Mouse (Mus musculus): ENCODE measurements around the gene Emx1. TPM values are rescaled to one million over a fixed set of nuclear protein-coding genes. Genes with fewer than 3 reads are reported as not detected.

Emx1 gene
- total and polyA plus RNA-seq, 3 experiments = not detected

GRCm38 (mm10) chr6:85206939-85207285 lies 19.7 kb downstream of the Emx1 start:
- in situ Hi-C loops (cut with MboI; ENCODE audit: low pct_ligation_motif_present, low pct_unique_long_range_greater_than_20kb, low sequenced_read_pairs) (no loop called here), dilution Hi-C loops (cut with MboI; ENCODE audit: extremely low pct_ligation_motif_present, extremely low pct_unique_long_range_greater_than_20kb, low sequenced_read_pairs) (no loop called here)
- no peak overlapping the region for H3K9ac ChIP-seq (ENCODE audit: insufficient read depth, low read depth)
- no peaks in the 10 kb centered on the region for H3K4me1 ChIP-seq (ENCODE audit: control insufficient read depth in 1 of 2, insufficient read depth in 2 of 2)
- no peaks in the 10 kb centered on the region for H3K36me3 ChIP-seq (replicated peaks in 1 of 2; ENCODE audit: control insufficient read depth in 1 of 2, insufficient read depth in 1 of 2, low read length in 1 of 2)
- H3K4me2 ChIP-seq (ENCODE audit: insufficient read depth, low read depth, poor library complexity, severe bottlenecking) = no peak overlapping the region
- H3K9me3 ChIP-seq (replicated peaks; ENCODE audit: low read length) = no peaks in the 10 kb centered on the region
- H3K79me2 ChIP-seq (replicated peaks; ENCODE audit: control insufficient read depth, extremely low read depth, insufficient read depth, poor library complexity, severe bottlenecking) = no peaks in the 10 kb centered on the region
- no peak overlapping the region for H3K4me3 ChIP-seq (replicated peaks in 1 of 3; ENCODE audit: low read depth in 2 of 3, low read length in 2 of 3, poor library complexity in 1 of 3)
- TF ChIP-seq GABPA (IDR thresholded peaks at IDR 0.05; ENCODE audit: insufficient replicate concordance, low read depth, low read length) = no peak
- TF ChIP-seq HCFC1 (IDR thresholded peaks at IDR 0.05; ENCODE audit: low read depth, low read length) = no peak
- no peak for TF ChIP-seq KAT2A (IDR thresholded peaks at IDR 0.05; ENCODE audit: insufficient replicate concordance, low read length)
- TF ChIP-seq CHD2 (IDR thresholded peaks at IDR 0.05; ENCODE audit: low read length) = no peak
- no peak for TF ChIP-seq ZNF384 (IDR thresholded peaks at IDR 0.05; ENCODE audit: low read depth, low read length)
- no peak for TF ChIP-seq MXI1 (IDR thresholded peaks at IDR 0.05; ENCODE audit: low read depth, low read length)
- TF ChIP-seq UBTF (IDR thresholded peaks at IDR 0.05; ENCODE audit: low read depth, low read length) = no peak
- TF ChIP-seq CTCF (conservative IDR thresholded peaks at IDR 0.05 in 1 of 2, IDR thresholded peaks at IDR 0.05 in 1 of 2; ENCODE audit: low read depth in 2 of 2, low read length in 2 of 2) = no peak
- no peak for TF ChIP-seq TCF12 (IDR thresholded peaks at IDR 0.05; ENCODE audit: low read depth, low read length)
- TF ChIP-seq MEF2A (IDR thresholded peaks at IDR 0.05; ENCODE audit: borderline replicate concordance, low read depth, low read length) = no peak
- TF ChIP-seq MYC (IDR thresholded peaks at IDR 0.05; ENCODE audit: low read depth, low read length) = no peak
- TF ChIP-seq ETS1 (conservative IDR thresholded peaks at IDR 0.05; ENCODE audit: low read depth, low read length) = no peak
- TF ChIP-seq SIN3A (IDR thresholded peaks at IDR 0.05; ENCODE audit: low read length) = no peak
- TF ChIP-seq EP300 (IDR thresholded peaks at IDR 0.05; ENCODE audit: low read length) = no peak
- no peak for TF ChIP-seq NRF1 (IDR thresholded peaks at IDR 0.05; ENCODE audit: low read depth, low read length)
- TF ChIP-seq MAZ (IDR thresholded peaks at IDR 0.05; ENCODE audit: low read depth, low read length) = no peak
- TF ChIP-seq ZMIZ1 (IDR thresholded peaks at IDR 0.05; ENCODE audit: low read depth, low read length) = no peak
- no peak overlapping the region for H3K27ac ChIP-seq (ENCODE audit: insufficient read depth, low read depth)
- H3K27me3 ChIP-seq (replicated peaks) = peaks cover 90% of the 10 kb centered on the region
- no peak for DNase-seq (ENCODE audit: extremely low read depth)

DNA sequence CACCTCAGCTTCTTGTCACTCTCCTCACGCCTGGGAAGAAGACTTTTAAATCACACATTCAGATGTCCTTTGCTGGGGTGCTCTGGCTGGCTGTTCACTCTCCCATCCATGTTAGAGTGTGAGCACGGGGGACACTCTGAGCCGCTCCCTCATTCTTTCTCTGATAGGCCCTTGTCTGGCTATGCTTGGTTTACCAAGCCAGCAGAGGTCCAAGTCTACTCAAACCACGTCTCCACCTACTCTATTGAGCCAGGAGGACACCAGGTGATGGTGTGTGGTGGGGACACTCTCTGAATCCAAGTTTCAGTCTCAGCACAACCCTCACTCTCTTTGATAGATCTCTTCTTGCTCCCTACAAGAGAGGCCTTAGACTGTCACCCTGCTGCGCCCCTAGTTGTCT lies 20.1 kb downstream of the Emx1 start:
- no peaks in the 10 kb centered on the region for H3K36me3 ChIP-seq (replicated peaks in 1 of 2; ENCODE audit: control insufficient read depth in 1 of 2, insufficient read depth in 1 of 2, low read length in 1 of 2)
- H3K27me3 ChIP-seq (replicated peaks) = peaks cover 87% of the 10 kb centered on the region
- H3K9me3 ChIP-seq (replicated peaks; ENCODE audit: low read length) = no peaks in the 10 kb centered on the region
- in situ Hi-C loops (cut with MboI; ENCODE audit: low pct_ligation_motif_present, low pct_unique_long_range_greater_than_20kb, low sequenced_read_pairs) = no loop called here
- H3K4me2 ChIP-seq (ENCODE audit: insufficient read depth, low read depth, poor library complexity, severe bottlenecking) = no peak overlapping the region
- H3K4me1 ChIP-seq (ENCODE audit: control insufficient read depth in 1 of 2, insufficient read depth in 2 of 2) = no peaks in the 10 kb centered on the region
- no peak overlapping the region for H3K4me3 ChIP-seq (replicated peaks in 1 of 3; ENCODE audit: low read depth in 2 of 3, low read length in 2 of 3, poor library complexity in 1 of 3)
- dilution Hi-C loops (cut with MboI; ENCODE audit: extremely low pct_ligation_motif_present, extremely low pct_unique_long_range_greater_than_20kb, low sequenced_read_pairs) = no loop called here
- no peak overlapping the region for H3K9ac ChIP-seq (ENCODE audit: insufficient read depth, low read depth)
- no peaks in the 10 kb centered on the region for H3K79me2 ChIP-seq (replicated peaks; ENCODE audit: control insufficient read depth, extremely low read depth, insufficient read depth, poor library complexity, severe bottlenecking)
- TF ChIP-seq USF2 (conservative IDR thresholded peaks at IDR 0.05; ENCODE audit: low read depth, low read length) (no peak), ELF1 (IDR thresholded peaks at IDR 0.05; ENCODE audit: low read depth, low read length) (no peak), MAX (IDR thresholded peaks at IDR 0.05; ENCODE audit: low read length) (no peak), UBTF (IDR thresholded peaks at IDR 0.05; ENCODE audit: low read depth, low read length) (no peak), MAZ (IDR thresholded peaks at IDR 0.05; ENCODE audit: low read depth, low read length) (no peak), KAT2A (IDR thresholded peaks at IDR 0.05; ENCODE audit: insufficient replicate concordance, low read length) (no peak)
- DNase-seq (ENCODE audit: extremely low read depth) = no peak
- H3K27ac ChIP-seq (ENCODE audit: insufficient read depth, low read depth) = no peak overlapping the region
